Mouse (Mus musculus) C2C12 (cell line): ENCODE measurements around the gene Pars2.

ENCODE experiments used
- CTCF ChIP-seq: IDR thresholded peaks from one replicate; pipeline ENCODE4 v1.5.1; 2011; ENCODE audit not compliant: control insufficient read depth, insufficient read depth, insufficient read length
- MAX ChIP-seq: IDR thresholded peaks from one replicate; pipeline ENCODE4 v1.6.1; 2011; ENCODE audit warnings: mild to moderate bottlenecking, control low read depth
- USF1 ChIP-seq: IDR thresholded peaks from one replicate; pipeline ENCODE4 v1.6.1; 2011; ENCODE audit warnings: low read depth, mild to moderate bottlenecking, control low read depth, moderate library complexity

- TF ChIP-seq CTCF = no peak
- TF ChIP-seq MAX = no peak
- no peak for TF ChIP-seq USF1
Measured at GRCm38 (mm10) chr4:106615637-106616036, 35.2 kb upstream of the Pars2 start.
